Mouse (Mus musculus): Measurements from ENCODE around the gene Phgdh. TPM values are rescaled to one million over a fixed set of nuclear protein-coding genes. Genes with fewer than 3 reads are reported as not detected.

The Phgdh gene
- polyA plus RNA-seq, 2 experiments: 121 to 207 TPM

GRCm38 (mm10) chr3:98324235-98324634 is 15.6 kb downstream of the Phgdh start:
- WGBS (ENCODE audit: insufficient replicate concordance): 66% methylated on average over 9 of the region's 9 CpGs
- no peak for TF ChIP-seq EP300 (IDR thresholded peaks at IDR 0.05; ENCODE audit: low read depth)
- Histone ChIP-seq H3K9ac (replicated peaks) (no peak overlapping the region), H3K27me3 (ENCODE audit: control insufficient read depth, insufficient read depth, low read length) (no peaks in the 10 kb centered on the region), H3K4me2 (ENCODE audit: low read depth) (no peak overlapping the region), H3K4me3 (ENCODE audit: insufficient read depth in 1 of 2, low read depth in 2 of 2, low read length in 2 of 2) (no peak overlapping the region), H3K9me3 (ENCODE audit: control insufficient read depth, low read length) (no peaks in the 10 kb centered on the region), H3K36me3 (replicated peaks; ENCODE audit: control insufficient read depth, insufficient read depth, low read depth) (peaks cover 11% of the 10 kb centered on the region), H3K27ac (no peak overlapping the region), H3K4me1 (replicated peaks; ENCODE audit: control insufficient read depth in 2 of 2, insufficient read depth in 2 of 2, low read length in 1 of 2) (no peaks in the 10 kb centered on the region)
- DNase-seq (ENCODE audit: low read depth in 3 of 3, low spot score in 3 of 3): no peak
- no peak for ATAC-seq (ENCODE audit: insufficient read depth)

- H3K36me3 ChIP-seq (replicated peaks; ENCODE audit: control insufficient read depth, insufficient read depth, low read depth): peaks cover 15% of the 10 kb centered on the region
- H3K4me1 ChIP-seq (replicated peaks; ENCODE audit: control insufficient read depth in 2 of 2, insufficient read depth in 2 of 2, low read length in 1 of 2): no peaks in the 10 kb centered on the region
- WGBS (ENCODE audit: insufficient replicate concordance): 78% methylated on average over 5 of the region's 5 CpGs
- H3K27ac ChIP-seq: no peak overlapping the region
- H3K9me3 ChIP-seq (ENCODE audit: control insufficient read depth, low read length): no peaks in the 10 kb centered on the region
- DNase-seq (ENCODE audit: low read depth in 3 of 3, low spot score in 3 of 3) (no peak), ATAC-seq (ENCODE audit: insufficient read depth) (no peak)
- H3K4me2 ChIP-seq (ENCODE audit: low read depth): no peak overlapping the region
- no peaks in the 10 kb centered on the region for H3K27me3 ChIP-seq (ENCODE audit: control insufficient read depth, insufficient read depth, low read length)
- no peak overlapping the region for H3K4me3 ChIP-seq (ENCODE audit: insufficient read depth in 1 of 2, low read depth in 2 of 2, low read length in 2 of 2)
- no peak overlapping the region for H3K9ac ChIP-seq (replicated peaks)
- no peak for TF ChIP-seq EP300 (IDR thresholded peaks at IDR 0.05; ENCODE audit: low read depth)
Measured at GRCm38 (mm10) chr3:98322209-98322608, 17.6 kb downstream of the Phgdh start.

GRCm38 (mm10) chr3:98319190-98319589 is 20.6 kb downstream of the Phgdh start:
- Histone ChIP-seq H3K27ac (no peak overlapping the region), H3K36me3 (replicated peaks; ENCODE audit: control insufficient read depth, insufficient read depth, low read depth) (peaks cover 14% of the 10 kb centered on the region), H3K4me2 (ENCODE audit: low read depth) (no peak overlapping the region), H3K9ac (replicated peaks) (no peak overlapping the region), H3K4me3 (ENCODE audit: insufficient read depth in 1 of 2, low read depth in 2 of 2, low read length in 2 of 2) (no peak overlapping the region), H3K27me3 (ENCODE audit: control insufficient read depth, insufficient read depth, low read length) (no peaks in the 10 kb centered on the region), H3K4me1 (replicated peaks; ENCODE audit: control insufficient read depth in 2 of 2, insufficient read depth in 2 of 2, low read length in 1 of 2) (no peaks in the 10 kb centered on the region), H3K9me3 (ENCODE audit: control insufficient read depth, low read length) (no peaks in the 10 kb centered on the region)
- WGBS (ENCODE audit: insufficient replicate concordance): 82% methylated on average over 2 of the region's 2 CpGs
- DNase-seq (ENCODE audit: low read depth in 3 of 3, low spot score in 3 of 3) (no peak), ATAC-seq (ENCODE audit: insufficient read depth) (no peak)
- TF ChIP-seq EP300 (IDR thresholded peaks at IDR 0.05; ENCODE audit: low read depth) (no peak), CTCF (IDR thresholded peaks at IDR 0.05; ENCODE audit: low read depth) (no peak)

GRCm38 (mm10) chr3:98317143-98317542 is 22.6 kb downstream of the Phgdh start:
- no peak for TF ChIP-seq EP300 (IDR thresholded peaks at IDR 0.05; ENCODE audit: low read depth)
- TF ChIP-seq CTCF (IDR thresholded peaks at IDR 0.05; ENCODE audit: low read depth): no peak
- peaks cover 14% of the 10 kb centered on the region for H3K36me3 ChIP-seq (replicated peaks; ENCODE audit: control insufficient read depth, insufficient read depth, low read depth)

GRCm38 (mm10) chr3:98315181-98315580 is 24.6 kb downstream of the Phgdh start:
- WGBS (ENCODE audit: insufficient replicate concordance): 54% methylated on average over 2 of the region's 2 CpGs
- no peak overlapping the region for H3K4me3 ChIP-seq (ENCODE audit: insufficient read depth in 1 of 2, low read depth in 2 of 2, low read length in 2 of 2)
- TF ChIP-seq CTCF (IDR thresholded peaks at IDR 0.05; ENCODE audit: low read depth) (no peak), EP300 (IDR thresholded peaks at IDR 0.05; ENCODE audit: low read depth) (no peak)

More at GRCm38 (mm10) chr3:98317143-98317542, 22.6 kb downstream of the Phgdh start:
- Histone ChIP-seq H3K4me2 (ENCODE audit: low read depth) (no peak overlapping the region), H3K9me3 (ENCODE audit: control insufficient read depth, low read length) (no peaks in the 10 kb centered on the region), H3K27ac (no peak overlapping the region), H3K27me3 (ENCODE audit: control insufficient read depth, insufficient read depth, low read length) (no peaks in the 10 kb centered on the region), H3K4me3 (ENCODE audit: insufficient read depth in 1 of 2, low read depth in 2 of 2, low read length in 2 of 2) (no peak overlapping the region), H3K4me1 (replicated peaks; ENCODE audit: control insufficient read depth in 2 of 2, insufficient read depth in 2 of 2, low read length in 1 of 2) (no peaks in the 10 kb centered on the region), H3K9ac (replicated peaks) (no peak overlapping the region)
- ATAC-seq (ENCODE audit: insufficient read depth) (no peak), DNase-seq (ENCODE audit: low read depth in 3 of 3, low spot score in 3 of 3) (no peak)
- WGBS (ENCODE audit: insufficient replicate concordance): 81% methylated on average over 3 of the region's 3 CpGs

More at GRCm38 (mm10) chr3:98315181-98315580, 24.6 kb downstream of the Phgdh start:
- H3K4me2 ChIP-seq (ENCODE audit: low read depth): no peak overlapping the region
- H3K4me1 ChIP-seq (replicated peaks; ENCODE audit: control insufficient read depth in 2 of 2, insufficient read depth in 2 of 2, low read length in 1 of 2): no peaks in the 10 kb centered on the region
- DNase-seq (ENCODE audit: low read depth in 3 of 3, low spot score in 3 of 3): no peak
- H3K27me3 ChIP-seq (ENCODE audit: control insufficient read depth, insufficient read depth, low read length): no peaks in the 10 kb centered on the region
- peaks cover 6% of the 10 kb centered on the region; the same call in 1 of the 2 replicates for H3K36me3 ChIP-seq (replicated peaks; ENCODE audit: control insufficient read depth, insufficient read depth, low read depth)
- no peak overlapping the region for H3K27ac ChIP-seq
- no peaks in the 10 kb centered on the region for H3K9me3 ChIP-seq (ENCODE audit: control insufficient read depth, low read length)
- H3K9ac ChIP-seq (replicated peaks): no peak overlapping the region
- no peak for ATAC-seq (ENCODE audit: insufficient read depth)
